Mouse (Mus musculus): ENCODE measurements around the gene Hbq1b.
"Not testable (repeated sequence)": the region's sequence is repeated elsewhere in the genome, so short reads cannot be mapped to it uniquely, and the experiment has no call there.

- TF ChIP-seq CTCF, POLR2A (IDR thresholded peaks at IDR 0.05; ENCODE audit: extremely low read depth, insufficient read depth, low read length): not testable (repeated sequence)
Measured at GRCm38 (mm10) chr11:32284582-32284981, 2.2 kb upstream of the Hbq1b start.
